Mouse (Mus musculus) liver, adult 2 months (tissue): ENCODE measurements at regions not wholly inside any gene's neighbourhood (a gene's known extent, or its start where the extent isn't known, plus 50 kb on each side); places are given as distances from the start of the nearest gene placed in this dataset.

Experiments used
- CTCF ChIP-seq: fragments of 200-500 bp; IDR thresholded peaks from 2 replicates; pipeline ENCODE4 v1.5.1; 2011; ENCODE audit warnings: low read depth, low read length, control low read depth
- POLR2A ChIP-seq: fragments of 200-500 bp; IDR thresholded peaks from 2 replicates; pipeline ENCODE4 v1.6.1; 2011; ENCODE audit warnings: low read length, control low read depth; ENCODE audit not compliant: insufficient read depth; ENCODE audit errors: extremely low read depth

GRCm38 (mm10) chr13:30074517-30075064 is 61.7 kb upstream of the Mboat1 start:
- no peak for TF ChIP-seq CTCF
- TF ChIP-seq POLR2A: no peak
